Mouse (Mus musculus): ENCODE results near the gene 2310039H08Rik. TPM values are rescaled to one million over a fixed set of nuclear protein-coding genes. Genes with fewer than 3 reads are reported as not detected.

Gene 2310039H08Rik
- 192 and 213 TPM in 2 replicates for polyA plus RNA-seq (2015; fragmentation: Nextera tagmentation; extraction: Ambion mirVana)

DNA sequence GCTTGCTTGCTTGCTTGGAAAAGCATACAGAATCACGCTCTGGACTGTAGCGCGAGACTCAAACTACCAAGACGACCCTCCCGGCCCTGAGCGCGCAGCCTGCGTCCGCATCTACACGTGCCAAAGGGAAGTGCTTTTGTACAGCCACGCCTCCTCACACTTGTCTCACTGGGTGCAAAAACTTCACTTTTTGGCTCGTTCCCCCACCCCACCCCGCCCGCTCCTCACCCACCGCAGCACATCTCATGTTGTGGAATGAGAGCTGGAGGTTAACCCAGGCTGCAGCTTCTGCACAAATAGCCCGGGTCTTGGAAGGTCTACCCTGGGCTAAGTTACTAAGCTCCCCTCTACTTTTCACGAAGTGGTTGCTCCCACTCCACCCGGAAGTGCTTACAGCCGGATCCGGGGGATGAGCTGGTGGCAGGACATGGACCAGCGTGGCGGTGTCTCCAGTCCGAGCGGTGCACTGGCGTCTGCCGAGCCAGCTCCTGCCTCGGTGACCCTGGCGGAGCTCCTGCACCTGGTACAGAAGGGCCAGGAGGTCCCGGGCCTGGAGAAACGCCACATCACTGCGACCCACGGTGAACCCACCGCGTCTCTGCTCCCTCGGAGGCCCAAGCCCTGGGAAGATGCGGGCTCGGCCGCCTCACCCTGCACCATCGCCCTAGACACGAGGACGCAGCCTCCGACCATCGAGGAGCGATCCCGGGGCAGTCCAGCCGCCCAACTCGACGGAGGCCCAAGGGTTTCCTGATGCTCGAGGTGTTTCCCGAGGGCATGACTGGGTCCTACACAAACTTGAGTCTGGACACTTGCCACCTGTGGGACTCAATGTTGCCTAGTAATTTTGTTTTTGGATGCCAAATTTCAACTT lies at the start of gene 2310039H08Rik:
Gene 2310039H08Rik, plus strand, starts transcription at position 232 of the 874 bp plus-strand sequence.
- Histone ChIP-seq H3K4me3 (ENCODE audit: low read depth, low read length) (peak within 1 kb of the TSS; percentile 80), H3K36me3 (replicated peaks; ENCODE audit: insufficient read depth, low read length) (peaks cover 20% of the 10 kb centered on the region), H3K9me3 (ENCODE audit: low read length) (no peaks in the 10 kb centered on the region), H3K27me3 (ENCODE audit: insufficient read depth, low read length) (no peaks in the 10 kb centered on the region), H3K4me1 (ENCODE audit: insufficient read depth) (peaks cover 19% of the 10 kb centered on the region), H3K27ac (ENCODE audit: low read depth) (peak within 1 kb of the TSS; percentile 90), H3K9ac (replicated peaks) (peak within 1 kb of the TSS; percentile 90), H3K4me2 (ENCODE audit: low read depth, low read length) (peak within 1 kb of the TSS; percentile 90)
- TF ChIP-seq EP300 (IDR thresholded peaks at IDR 0.05; ENCODE audit: low read depth) (no peak), CTCF (IDR thresholded peaks at IDR 0.05; ENCODE audit: low read depth) (no peak; the same call in 1 of the 2 replicates)
- peak; percentile 85 for ATAC-seq
- under 1% methylated on average over 50 of the region's 50 CpGs for WGBS (ENCODE audit: insufficient replicate concordance)
- DNase-seq = peak; percentile 85

DNA sequence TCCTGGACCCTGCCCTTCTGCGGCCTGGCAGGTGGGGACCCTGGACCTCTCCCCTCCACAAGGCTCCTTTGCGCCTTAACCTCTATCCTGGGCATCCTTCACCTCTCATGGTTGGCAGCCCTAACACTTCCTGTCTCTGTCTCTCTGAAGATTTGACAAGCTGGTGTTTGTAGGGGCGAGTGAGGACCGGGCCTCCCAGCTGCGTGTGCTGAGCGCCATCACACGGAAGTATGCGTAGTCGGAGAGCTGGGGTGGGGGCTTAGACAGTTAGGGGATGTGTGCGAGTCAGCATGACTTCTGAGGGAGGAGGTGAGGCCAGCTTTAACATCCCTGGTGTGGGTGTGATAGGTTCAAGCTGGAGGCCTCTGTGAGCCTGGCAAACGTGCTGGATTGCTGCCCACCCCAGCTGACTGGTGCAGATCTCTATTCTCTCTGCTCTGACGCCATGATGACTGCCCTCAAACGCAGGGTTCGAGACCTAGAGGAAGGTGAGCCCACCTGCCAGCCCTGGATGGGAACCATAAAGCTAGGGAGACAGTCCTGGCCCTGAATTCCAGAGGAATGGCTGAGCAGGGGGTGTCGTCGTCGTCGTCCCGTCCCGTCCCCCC lies 47.9 kb upstream of the 2310039H08Rik start:
- Histone ChIP-seq H3K4me1 (ENCODE audit: insufficient read depth) (0 out of 2 replicates have a peak, but pooled peaks cover 7% of the 10 kb centered on the region), H3K9me3 (ENCODE audit: low read length) (no peaks in the 10 kb centered on the region), H3K4me2 (ENCODE audit: low read depth, low read length) (no peak overlapping the region), H3K36me3 (replicated peaks; ENCODE audit: insufficient read depth, low read length) (peaks cover 30% of the 10 kb centered on the region), H3K27me3 (ENCODE audit: insufficient read depth, low read length) (no peaks in the 10 kb centered on the region), H3K27ac (ENCODE audit: low read depth) (peak overlapping the region; percentile 77; the same call in 1 of the 2 replicates), H3K4me3 (ENCODE audit: low read depth, low read length) (no peak overlapping the region), H3K9ac (replicated peaks) (no peak overlapping the region)
- DNase-seq = no peak
- WGBS (ENCODE audit: insufficient replicate concordance) = 85% methylated on average over 14 of the region's 20 CpGs
- no peak for TF ChIP-seq EP300 (IDR thresholded peaks at IDR 0.05; ENCODE audit: low read depth)
- TF ChIP-seq CTCF (IDR thresholded peaks at IDR 0.05; ENCODE audit: low read depth) = no peak
- ATAC-seq = no peak

DNA sequence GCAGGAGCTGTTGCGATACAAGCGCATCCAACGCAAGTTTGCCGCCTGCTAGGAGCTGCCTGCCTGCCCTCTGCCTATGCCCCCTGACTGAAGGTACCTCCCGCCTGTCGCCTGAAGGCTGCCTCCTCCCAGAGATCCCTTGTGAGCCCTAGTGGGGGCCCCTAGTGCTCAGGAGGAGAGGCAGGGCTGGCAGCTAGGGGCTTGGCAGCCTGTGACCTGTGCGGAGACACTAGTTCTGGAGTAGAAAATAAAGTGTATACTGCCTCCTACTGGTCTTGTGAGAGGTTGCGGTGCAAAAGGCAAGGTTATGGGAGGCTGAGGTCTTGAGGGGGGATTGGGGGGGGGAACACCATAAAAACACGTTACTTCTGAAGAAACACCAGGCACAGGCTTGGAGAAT lies 47.2 kb upstream of the 2310039H08Rik start:
- 76% methylated on average over 9 of the region's 9 CpGs for WGBS (ENCODE audit: insufficient replicate concordance)
- Histone ChIP-seq H3K36me3 (replicated peaks; ENCODE audit: insufficient read depth, low read length) (peaks cover 30% of the 10 kb centered on the region), H3K4me3 (ENCODE audit: low read depth, low read length) (no peak overlapping the region), H3K4me2 (ENCODE audit: low read depth, low read length) (no peak overlapping the region), H3K9ac (replicated peaks) (no peak overlapping the region), H3K27me3 (ENCODE audit: insufficient read depth, low read length) (no peaks in the 10 kb centered on the region), H3K27ac (ENCODE audit: low read depth) (peak overlapping the region; percentile 77), H3K4me1 (ENCODE audit: insufficient read depth) (0 out of 2 replicates have a peak, but pooled peaks cover 7% of the 10 kb centered on the region), H3K9me3 (ENCODE audit: low read length) (no peaks in the 10 kb centered on the region)
- TF ChIP-seq EP300 (IDR thresholded peaks at IDR 0.05; ENCODE audit: low read depth) = no peak
- TF ChIP-seq CTCF (IDR thresholded peaks at IDR 0.05; ENCODE audit: low read depth) = peak; percentile 74
- DNase-seq (peak; percentile 48), ATAC-seq (no peak)

GRCm38 (mm10) chr17:46725731-46726645 lies 46.4 kb upstream of the 2310039H08Rik start:
- TF ChIP-seq EP300 (IDR thresholded peaks at IDR 0.05; ENCODE audit: low read depth) (no peak), CTCF (IDR thresholded peaks at IDR 0.05; ENCODE audit: low read depth) (no peak)
- H3K27ac ChIP-seq (ENCODE audit: low read depth) = peak overlapping the region; percentile 77
- peak; percentile 61 for DNase-seq
- H3K4me2 ChIP-seq (ENCODE audit: low read depth, low read length) = peak overlapping the region; percentile 56
- peaks cover 30% of the 10 kb centered on the region for H3K36me3 ChIP-seq (replicated peaks; ENCODE audit: insufficient read depth, low read length)
- H3K9me3 ChIP-seq (ENCODE audit: low read length) = no peaks in the 10 kb centered on the region
- no peak overlapping the region for H3K4me3 ChIP-seq (ENCODE audit: low read depth, low read length)
- H3K27me3 ChIP-seq (ENCODE audit: insufficient read depth, low read length) = no peaks in the 10 kb centered on the region
- H3K9ac ChIP-seq (replicated peaks) = no peak overlapping the region
- WGBS (ENCODE audit: insufficient replicate concordance) = 81% methylated on average over 26 of the region's 26 CpGs
- H3K4me1 ChIP-seq (ENCODE audit: insufficient read depth) = 0 out of 2 replicates have a peak, but pooled peaks cover 7% of the 10 kb centered on the region
- ATAC-seq = peak; percentile 53

GRCm38 (mm10) chr17:46727271-46727670 lies 45.2 kb upstream of the 2310039H08Rik start:
- H3K4me2 ChIP-seq (ENCODE audit: low read depth, low read length) = peak overlapping the region; percentile 56
- DNase-seq = no peak
- TF ChIP-seq CTCF (IDR thresholded peaks at IDR 0.05; ENCODE audit: low read depth) (no peak), EP300 (IDR thresholded peaks at IDR 0.05; ENCODE audit: low read depth) (no peak)
- peak overlapping the region; percentile 77 for H3K27ac ChIP-seq (ENCODE audit: low read depth)
- no peaks in the 10 kb centered on the region for H3K27me3 ChIP-seq (ENCODE audit: insufficient read depth, low read length)
- H3K36me3 ChIP-seq (replicated peaks; ENCODE audit: insufficient read depth, low read length) = peaks cover 30% of the 10 kb centered on the region
- H3K9me3 ChIP-seq (ENCODE audit: low read length) = no peaks in the 10 kb centered on the region
- H3K4me3 ChIP-seq (ENCODE audit: low read depth, low read length) = no peak overlapping the region; the same call in 1 of the 2 replicates
- 87% methylated on average over 11 of the region's 11 CpGs for WGBS (ENCODE audit: insufficient replicate concordance)
- peak overlapping the region; percentile 41; the same call in 1 of the 2 replicates for H3K9ac ChIP-seq (replicated peaks)
- no peak for ATAC-seq
- 0 out of 2 replicates have a peak, but pooled peaks cover 7% of the 10 kb centered on the region for H3K4me1 ChIP-seq (ENCODE audit: insufficient read depth)
